Mouse (Mus musculus) splenic B cell, adult 2 months (primary cell): ENCODE measurements around the gene Ptprs.

Source experiments
- DNase-seq: peaks from one replicate; pipeline ENCODE4 v3.0.0-alpha.2; 2011; ENCODE audit warnings: low read depth, low spot score
- H3K27me3 ChIP-seq: 2 replicates; pipeline ENCODE4 v1.6.1; 2012; ENCODE audit warnings: mild to moderate bottlenecking, low read length, moderate library complexity, mixed read lengths; ENCODE audit not compliant: control insufficient read depth, poor library complexity, insufficient read depth, severe bottlenecking
- H3K36me3 ChIP-seq: 2 replicates; pipeline ENCODE4 v1.6.1; 2012; ENCODE audit warnings: mild to moderate bottlenecking, low read length, moderate library complexity, mixed read lengths; ENCODE audit not compliant: control insufficient read depth, poor library complexity, insufficient read depth, severe bottlenecking

The Ptprs gene

GRCm38 (mm10) chr17:56406878-56407277, 69.4 kb downstream of the Ptprs start:
- Histone ChIP-seq H3K36me3 (0 out of 2 replicates have a peak, but pooled peaks cover 2% of the 10 kb centered on the region), H3K27me3 (no peaks in the 10 kb centered on the region)
- no peak for DNase-seq

- Histone ChIP-seq H3K27me3 (no peaks in the 10 kb centered on the region), H3K36me3 (peaks cover 2% of the 10 kb centered on the region; the same call in 1 of the 2 replicates)
- no peak for DNase-seq
These were observed 70.1 kb downstream of the Ptprs start for GRCm38 (mm10) chr17:56405856-56406840.

DNA sequence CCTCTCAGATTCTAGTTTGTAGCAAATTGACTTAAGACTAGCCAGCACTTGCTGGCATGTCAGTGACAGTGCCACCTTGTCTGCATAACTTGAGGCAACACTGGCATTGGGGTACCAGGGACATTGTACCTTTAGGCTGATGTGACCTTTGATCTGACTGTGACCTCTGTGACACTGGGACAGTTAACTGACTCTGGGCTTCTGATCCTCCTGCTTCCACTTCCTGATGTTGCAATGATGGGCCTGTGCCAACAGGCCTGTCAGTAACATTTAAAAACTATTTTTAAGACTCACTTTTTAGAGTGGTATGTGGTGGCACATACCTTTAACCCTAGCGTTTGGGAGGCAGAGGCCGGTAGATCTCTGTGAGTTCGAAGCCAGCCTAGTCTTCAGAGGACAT, 70.9 kb downstream of the Ptprs start:
- Histone ChIP-seq H3K27me3 (no peaks in the 10 kb centered on the region), H3K36me3 (peaks cover 2% of the 10 kb centered on the region)
- no peak for DNase-seq

DNA sequence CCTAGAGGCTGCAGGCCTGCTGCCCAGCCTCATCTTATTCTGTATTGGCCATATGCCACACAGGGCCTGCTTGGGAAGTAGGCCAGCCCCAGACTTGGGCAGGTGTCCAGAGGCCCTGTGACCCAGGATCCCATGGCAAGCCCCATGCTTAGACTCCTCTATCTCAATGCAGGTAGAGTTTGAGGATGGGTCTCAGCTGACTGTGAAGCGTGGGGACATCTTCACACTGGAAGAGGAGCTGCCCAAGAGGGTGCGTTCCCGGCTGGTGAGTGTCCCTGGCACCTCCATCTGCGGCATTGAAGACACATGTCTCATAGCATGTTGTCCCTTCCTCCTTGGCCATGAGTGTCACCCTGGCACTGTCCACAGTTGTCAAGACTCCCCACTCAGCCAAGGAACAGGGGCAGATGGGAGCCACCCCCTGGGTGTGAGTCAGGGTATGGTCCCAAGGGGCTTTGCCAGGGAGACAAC, 75.2 kb downstream of the Ptprs start:
- Histone ChIP-seq H3K27me3 (no peaks in the 10 kb centered on the region), H3K36me3 (peaks cover 6% of the 10 kb centered on the region)
- no peak for DNase-seq

DNA sequence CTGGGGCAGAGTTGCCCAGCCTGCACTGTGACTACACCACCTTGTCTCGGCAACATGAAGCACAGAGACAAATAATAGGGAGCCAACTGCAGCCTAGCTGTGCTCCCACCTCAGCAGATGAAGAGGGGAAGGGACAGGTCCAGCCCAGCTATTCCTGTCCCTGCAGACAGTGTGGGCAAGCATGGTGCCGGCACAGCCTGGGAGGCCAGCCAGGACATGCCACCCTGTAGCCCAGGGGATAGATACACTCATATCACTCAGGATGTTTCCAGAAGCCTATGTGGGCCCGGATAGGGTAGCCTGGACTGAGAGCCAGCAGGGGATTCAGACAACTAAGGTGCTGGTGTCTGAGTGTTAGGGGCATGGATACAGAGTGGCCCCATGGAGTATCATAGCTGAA, 76.1 kb downstream of the Ptprs start:
- no peak for DNase-seq
- no peaks in the 10 kb centered on the region for H3K27me3 ChIP-seq

DNA sequence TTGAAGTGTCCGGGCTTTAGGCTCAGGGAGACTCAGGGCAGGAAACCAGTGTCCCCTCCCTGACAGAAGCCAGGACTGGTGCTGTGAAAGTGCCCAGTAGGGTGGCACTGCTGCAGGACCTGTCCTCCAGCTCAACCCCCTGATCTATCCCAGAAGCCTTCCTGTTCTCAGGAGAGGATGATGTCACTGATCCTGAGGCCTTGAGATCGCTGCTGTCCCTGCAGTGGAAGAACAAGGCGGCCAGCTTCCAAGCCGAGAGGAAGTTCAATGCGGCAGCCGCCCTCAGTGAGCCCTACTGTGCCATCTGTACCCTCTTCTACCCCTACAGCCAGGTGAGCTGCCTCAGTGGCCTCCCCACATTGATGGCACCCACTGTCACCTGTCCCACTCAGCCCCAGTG, 80.2 kb downstream of the Ptprs start:
- H3K36me3 ChIP-seq: peaks cover 7% of the 10 kb centered on the region
- DNase-seq: no peak
- H3K27me3 ChIP-seq: no peaks in the 10 kb centered on the region

More for the DNA sequence above, 76.1 kb downstream of the Ptprs start:
- H3K36me3 ChIP-seq: peaks cover 6% of the 10 kb centered on the region

- Histone ChIP-seq H3K27me3 (no peaks in the 10 kb centered on the region), H3K36me3 (peaks cover 6% of the 10 kb centered on the region)
- no peak for DNase-seq
These were observed 82.4 kb downstream of the Ptprs start for GRCm38 (mm10) chr17:56393889-56394288.

GRCm38 (mm10) chr17:56393238-56393637, 83.0 kb downstream of the Ptprs start:
- Histone ChIP-seq H3K36me3 (peaks cover 4% of the 10 kb centered on the region; the same call in 1 of the 2 replicates), H3K27me3 (no peaks in the 10 kb centered on the region)
- DNase-seq: no peak

- DNase-seq: no peak
- Histone ChIP-seq H3K36me3 (peaks cover 1% of the 10 kb centered on the region), H3K27me3 (no peaks in the 10 kb centered on the region)
These were observed 88.7 kb downstream of the Ptprs start for GRCm38 (mm10) chr17:56387612-56388011.

GRCm38 (mm10) chr17:56384903-56385302, 91.4 kb downstream of the Ptprs start:
- no peak for DNase-seq
- Histone ChIP-seq H3K36me3 (no peaks in the 10 kb centered on the region; the same call in 1 of the 2 replicates), H3K27me3 (no peaks in the 10 kb centered on the region)

GRCm38 (mm10) chr17:56382997-56383396, 93.3 kb downstream of the Ptprs start:
- DNase-seq: no peak
- H3K27me3 ChIP-seq: no peaks in the 10 kb centered on the region
- no peaks in the 10 kb centered on the region; the same call in 1 of the 2 replicates for H3K36me3 ChIP-seq

- Histone ChIP-seq H3K27me3 (no peaks in the 10 kb centered on the region), H3K36me3 (no peaks in the 10 kb centered on the region; the same call in 1 of the 2 replicates)
- DNase-seq: no peak
These were observed 95.1 kb downstream of the Ptprs start for GRCm38 (mm10) chr17:56381183-56381582.

- H3K27me3 ChIP-seq: no peaks in the 10 kb centered on the region
- DNase-seq: no peak
- no peaks in the 10 kb centered on the region; the same call in 1 of the 2 replicates for H3K36me3 ChIP-seq
These were observed 96.0 kb downstream of the Ptprs start for GRCm38 (mm10) chr17:56380286-56380685.

GRCm38 (mm10) chr17:56379281-56379834, 96.9 kb downstream of the Ptprs start:
- Histone ChIP-seq H3K27me3 (no peaks in the 10 kb centered on the region), H3K36me3 (no peaks in the 10 kb centered on the region; the same call in none of the 2 replicates)

DNA sequence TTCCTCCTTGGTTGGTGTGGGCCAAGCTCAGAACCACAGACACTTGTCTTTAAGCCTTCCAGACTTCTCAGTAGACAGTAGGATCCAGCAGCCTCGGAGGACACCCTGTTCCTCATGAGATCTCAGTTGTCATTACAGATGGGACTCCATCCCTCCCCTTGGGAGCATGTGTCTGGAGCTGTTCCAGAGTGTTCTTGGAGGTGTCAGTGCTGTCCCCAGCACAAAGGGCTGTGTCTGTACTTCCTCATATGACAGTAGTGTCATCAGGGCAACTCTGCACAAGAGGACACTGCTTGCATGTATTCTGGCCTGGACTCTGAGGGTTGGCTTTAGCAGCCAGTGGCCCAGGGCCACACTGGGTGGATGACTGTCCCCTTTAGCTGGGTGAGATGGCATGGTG, 101.4 kb downstream of the Ptprs start:
- Histone ChIP-seq H3K27me3 (no peaks in the 10 kb centered on the region), H3K36me3 (peaks cover 3% of the 10 kb centered on the region)
- no peak for DNase-seq

More at GRCm38 (mm10) chr17:56379281-56379834, 96.9 kb downstream of the Ptprs start:
- DNase-seq: no peak
